Comparison of ENCODE assay signal across 8 mouse cellular contexts in genomic region chr10:94426000-94426920, GRCm38 (mm10).
DNase-seq lines count a peak whose midpoint lies in the region; ATAC-seq and TF ChIP-seq lines count a peak whose summit lies in the region.

No protein-coding gene starts in this region.

- H3K4me2 ChIP-seq in hindbrain, embryonic 11.5 days (replicated peaks; ENCODE audit: low read depth, low read length) = no peak overlapping the region
- no peak overlapping the region for H3K4me2 ChIP-seq in lung, postnatal 0 days (replicated peaks; ENCODE audit: low read depth, low read length)

- H3K27me3 ChIP-seq in hindbrain, embryonic 11.5 days (ENCODE audit: control insufficient read depth, insufficient read depth, low read length) = no peaks in the 10 kb centered on the region
- no peaks in the 10 kb centered on the region for H3K27me3 ChIP-seq in lung, postnatal 0 days (replicated peaks; ENCODE audit: insufficient read depth, low read length)

- no peak overlapping the region for H3K27ac ChIP-seq in hindbrain, embryonic 11.5 days (ENCODE audit: low read depth, low read length)
- H3K27ac ChIP-seq in lung, postnatal 0 days (ENCODE audit: low read length) = peak overlapping the region; percentile 47

- H3K9ac ChIP-seq in hindbrain, embryonic 11.5 days (ENCODE audit: low read depth, low read length) = no peak overlapping the region
- H3K9ac ChIP-seq in lung, postnatal 0 days (replicated peaks; ENCODE audit: low read depth) = no peak overlapping the region

- no peaks in the 10 kb centered on the region for H3K4me1 ChIP-seq in hindbrain, embryonic 11.5 days (replicated peaks; ENCODE audit: control insufficient read depth, insufficient read depth, low read length)
- H3K4me1 ChIP-seq in lung, postnatal 0 days (ENCODE audit: insufficient read depth, low read depth, low read length) = no peaks in the 10 kb centered on the region

- WGBS in hindbrain, embryonic 11.5 days = 62% methylated on average over 12 of the region's 12 CpGs
- WGBS in lung, postnatal 0 days = 35% methylated on average over 11 of the region's 12 CpGs

- no peaks in the 10 kb centered on the region for H3K9me3 ChIP-seq in hindbrain, embryonic 11.5 days (ENCODE audit: control insufficient read depth, low read length)
- no peaks in the 10 kb centered on the region for H3K9me3 ChIP-seq in lung, postnatal 0 days (ENCODE audit: low read length)

- no peak overlapping the region for H3K4me3 ChIP-seq in hindbrain, embryonic 11.5 days (ENCODE audit: low read depth, low read length)
- no peak overlapping the region for H3K4me3 ChIP-seq in lung, postnatal 0 days (ENCODE audit: low read depth, low read length)

- DNase-seq in Muller cell, postnatal 12 days (ENCODE audit: inconsistent ontology term) = peak; percentile 56
- DNase-seq in cerebellum, adult 9-11 months = peak; percentile 57
- DNase-seq in frontal cortex, postnatal 25 days (ENCODE audit: low spot score in 2 of 2) = peak; percentile 20 to 50
- peak; percentile 38 for DNase-seq in hindbrain, embryonic 11.5 days (ENCODE audit: low spot score)
- DNase-seq in layer of hippocampus, postnatal 10 days (ENCODE audit: low spot score in 2 of 2) = peak; percentile 77 to 81
- peak; percentile 88 for DNase-seq in lung, postnatal 0 days (ENCODE audit: low spot score)
- peak; percentile 88 to 92 for DNase-seq in right cerebral cortex, postnatal 10 days (ENCODE audit: low spot score in 2 of 2)
- no peak for DNase-seq in adipocyte (ENCODE audit: low spot score)

- TF ChIP-seq EP300 in lung, postnatal 0 days (IDR thresholded peaks at IDR 0.05) = peak; percentile 87

- H3K36me3 ChIP-seq in hindbrain, embryonic 11.5 days (ENCODE audit: control insufficient read depth, insufficient read depth, low read length) = no peaks in the 10 kb centered on the region
- no peaks in the 10 kb centered on the region for H3K36me3 ChIP-seq in lung, postnatal 0 days (ENCODE audit: insufficient read depth, low read length)

- TF ChIP-seq CTCF in lung, postnatal 0 days (IDR thresholded peaks at IDR 0.05) = no peak

- peak; percentile 65; the same call in 1 of the 2 replicates for ATAC-seq in hindbrain, embryonic 11.5 days (ENCODE audit: low FRiP score)
- ATAC-seq in lung, postnatal 0 days = peak; percentile 96
